Mouse (Mus musculus) cortical plate, adult 2 months (tissue): ENCODE data around the gene Ankrd55.

Experiments used
- CTCF ChIP-seq: fragments of 200-500 bp; IDR thresholded peaks from 2 replicates; pipeline ENCODE4 v1.5.1; 2011; ENCODE audit warnings: mild to moderate bottlenecking, control low read depth, low read length; ENCODE audit not compliant: insufficient read depth; ENCODE audit errors: extremely low read depth
- POLR2A ChIP-seq: fragments of 200-500 bp; IDR thresholded peaks from 2 replicates; pipeline ENCODE4 v1.6.1; 2011; ENCODE audit warnings: mild to moderate bottlenecking, low read length, control low read depth; ENCODE audit not compliant: insufficient read depth; ENCODE audit errors: extremely low read depth

GRCm38 (mm10) chr13:112385040-112385439 lies 96.8 kb downstream of the Ankrd55 start:
- TF ChIP-seq POLR2A (no peak), CTCF (no peak)
